Mouse (Mus musculus): ENCODE measurements around the gene Fam214a. TPM values are rescaled to one million over a fixed set of nuclear protein-coding genes. Genes with fewer than 3 reads are reported as not detected.

Fam214a gene
- polyA plus RNA-seq, 1 experiment = 5.1 TPM

- TF ChIP-seq FLI1 (IDR thresholded peaks at IDR 0.05; ENCODE audit: low read length) (no peak), GATA1 (IDR thresholded peaks at IDR 0.05; ENCODE audit: borderline replicate concordance, low read length) (no peak)
- H3K4me3 ChIP-seq (replicated peaks) = no peak overlapping the region
- no peaks in the 10 kb centered on the region for H3K9me3 ChIP-seq
- H3K36me3 ChIP-seq (replicated peaks; ENCODE audit: low read length) = no peaks in the 10 kb centered on the region
- peaks cover 33% of the 10 kb centered on the region for H3K4me1 ChIP-seq
- H3K27me3 ChIP-seq (replicated peaks) = no peaks in the 10 kb centered on the region
These were observed 13.8 kb upstream of the Fam214a start for GRCm38 (mm10) chr9:74938670-74939534.

GRCm38 (mm10) chr9:74946713-74947402, 5.8 kb upstream of the Fam214a start:
- TF ChIP-seq GATA1 (IDR thresholded peaks at IDR 0.05; ENCODE audit: borderline replicate concordance, low read length) (no peak), FLI1 (IDR thresholded peaks at IDR 0.05; ENCODE audit: low read length) (no peak)

GRCm38 (mm10) chr9:74951491-74951890, 1.2 kb upstream of the Fam214a start:
- Histone ChIP-seq H3K4me3 (replicated peaks) (no peak overlapping the region), H3K4me1 (peaks cover 35% of the 10 kb centered on the region), H3K27me3 (replicated peaks) (no peaks in the 10 kb centered on the region), H3K36me3 (replicated peaks; ENCODE audit: low read length) (peaks cover 21% of the 10 kb centered on the region), H3K9me3 (peaks cover 3% of the 10 kb centered on the region; the same call in 1 of the 2 replicates)
- TF ChIP-seq FLI1 (IDR thresholded peaks at IDR 0.05; ENCODE audit: low read length) = no peak

More at GRCm38 (mm10) chr9:74946713-74947402, 5.8 kb upstream of the Fam214a start:
- H3K4me3 ChIP-seq (replicated peaks) = no peak overlapping the region
- H3K4me1 ChIP-seq = peaks cover 38% of the 10 kb centered on the region
- no peaks in the 10 kb centered on the region for H3K9me3 ChIP-seq
- H3K36me3 ChIP-seq (replicated peaks; ENCODE audit: low read length) = no peaks in the 10 kb centered on the region
- no peaks in the 10 kb centered on the region for H3K27me3 ChIP-seq (replicated peaks)

GRCm38 (mm10) chr9:74952106-74952505, 578 bp upstream of the Fam214a start:
- H3K4me1 ChIP-seq = peaks cover 29% of the 10 kb centered on the region
- no peaks in the 10 kb centered on the region for H3K27me3 ChIP-seq (replicated peaks)
- TF ChIP-seq GATA1 (IDR thresholded peaks at IDR 0.05; ENCODE audit: borderline replicate concordance, low read length) (no peak), FLI1 (IDR thresholded peaks at IDR 0.05; ENCODE audit: low read length) (no peak)
- peak overlapping the region; percentile 93 for H3K4me3 ChIP-seq (replicated peaks)
- peaks cover 3% of the 10 kb centered on the region; the same call in 1 of the 2 replicates for H3K9me3 ChIP-seq
- peaks cover 21% of the 10 kb centered on the region for H3K36me3 ChIP-seq (replicated peaks; ENCODE audit: low read length)

- Histone ChIP-seq H3K9me3 (peaks cover 3% of the 10 kb centered on the region; the same call in 1 of the 2 replicates), H3K27me3 (replicated peaks) (no peaks in the 10 kb centered on the region), H3K4me1 (peaks cover 24% of the 10 kb centered on the region), H3K36me3 (replicated peaks; ENCODE audit: low read length) (peaks cover 34% of the 10 kb centered on the region), H3K4me3 (replicated peaks) (peak overlapping the region; percentile 93)
- TF ChIP-seq GATA1 (IDR thresholded peaks at IDR 0.05; ENCODE audit: borderline replicate concordance, low read length) (no peak), FLI1 (IDR thresholded peaks at IDR 0.05; ENCODE audit: low read length) (no peak)
These were observed 728 bp downstream of the Fam214a start for GRCm38 (mm10) chr9:74953265-74953958.

- Histone ChIP-seq H3K4me3 (replicated peaks) (peak overlapping the region; percentile 93), H3K36me3 (replicated peaks; ENCODE audit: low read length) (peaks cover 40% of the 10 kb centered on the region), H3K4me1 (peaks cover 24% of the 10 kb centered on the region), H3K27me3 (replicated peaks) (no peaks in the 10 kb centered on the region), H3K9me3 (peaks cover 3% of the 10 kb centered on the region; the same call in 1 of the 2 replicates)
- no peak for TF ChIP-seq GATA1 (IDR thresholded peaks at IDR 0.05; ENCODE audit: borderline replicate concordance, low read length)
These were observed 1.2 kb downstream of the Fam214a start for GRCm38 (mm10) chr9:74953959-74954279.

- H3K4me3 ChIP-seq (replicated peaks) = peak overlapping the region; percentile 93
- H3K27me3 ChIP-seq (replicated peaks) = no peaks in the 10 kb centered on the region
- TF ChIP-seq FLI1 (IDR thresholded peaks at IDR 0.05; ENCODE audit: low read length) = no peak
- TF ChIP-seq GATA1 (IDR thresholded peaks at IDR 0.05; ENCODE audit: borderline replicate concordance, low read length) = no peak
- H3K4me1 ChIP-seq = peaks cover 24% of the 10 kb centered on the region
- peaks cover 44% of the 10 kb centered on the region for H3K36me3 ChIP-seq (replicated peaks; ENCODE audit: low read length)
- peaks cover 3% of the 10 kb centered on the region; the same call in 1 of the 2 replicates for H3K9me3 ChIP-seq
These were observed 1.7 kb downstream of the Fam214a start for GRCm38 (mm10) chr9:74954387-74954786.

- Histone ChIP-seq H3K36me3 (replicated peaks; ENCODE audit: low read length) (peaks cover 90% of the 10 kb centered on the region), H3K9me3 (peaks cover 3% of the 10 kb centered on the region; the same call in 1 of the 2 replicates), H3K27me3 (replicated peaks) (no peaks in the 10 kb centered on the region), H3K4me3 (replicated peaks) (no peak overlapping the region), H3K4me1 (peaks cover 9% of the 10 kb centered on the region)
- TF ChIP-seq GATA1 (IDR thresholded peaks at IDR 0.05; ENCODE audit: borderline replicate concordance, low read length) = no peak
- no peak for TF ChIP-seq FLI1 (IDR thresholded peaks at IDR 0.05; ENCODE audit: low read length)
These were observed 7.9 kb downstream of the Fam214a start for GRCm38 (mm10) chr9:74960630-74961029.

GRCm38 (mm10) chr9:74961073-74961575, 8.4 kb downstream of the Fam214a start:
- Histone ChIP-seq H3K27me3 (replicated peaks) (no peaks in the 10 kb centered on the region), H3K4me1 (peaks cover 12% of the 10 kb centered on the region), H3K4me3 (replicated peaks) (no peak overlapping the region), H3K36me3 (replicated peaks; ENCODE audit: low read length) (peaks cover 90% of the 10 kb centered on the region), H3K9me3 (peaks cover 4% of the 10 kb centered on the region; the same call in 1 of the 2 replicates)
- TF ChIP-seq GATA1 (IDR thresholded peaks at IDR 0.05; ENCODE audit: borderline replicate concordance, low read length) (no peak), FLI1 (IDR thresholded peaks at IDR 0.05; ENCODE audit: low read length) (no peak)
